Mouse (Mus musculus) stomach, postnatal 0 days (tissue): Measurements from ENCODE around the gene Prickle1.

ENCODE experiments used
- CTCF ChIP-seq: IDR thresholded peaks from 2 replicates; pipeline ENCODE4 v1.5.1; 2016; ENCODE audit warnings: antibody characterized with exemption, low read depth, mild to moderate bottlenecking, moderate library complexity
- EP300 ChIP-seq: optimal IDR thresholded peaks from 2 replicates; pipeline ENCODE3; 2016; ENCODE audit warnings: antibody characterized with exemption

DNA sequence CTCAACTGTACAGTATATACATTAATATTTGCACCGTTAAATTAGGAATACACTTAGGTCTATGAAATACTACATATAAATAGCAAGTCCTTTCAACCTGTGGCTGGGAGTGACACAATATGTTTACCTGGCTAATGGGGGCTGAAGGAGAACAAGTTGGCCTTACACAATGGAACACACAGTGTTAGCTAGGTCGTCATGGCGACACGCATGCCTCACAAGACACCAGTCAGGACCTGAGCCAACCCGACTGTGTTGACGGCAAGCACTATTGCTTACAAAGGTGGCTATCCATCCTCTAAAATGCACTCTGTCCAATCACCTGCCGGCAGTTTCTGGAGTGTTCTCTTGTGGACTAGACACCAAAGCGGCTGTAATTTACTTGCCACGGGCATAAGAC lies 95.8 kb downstream of the Prickle1 start:
- TF ChIP-seq CTCF (no peak), EP300 (no peak)
